Mouse (Mus musculus): ENCODE results near the gene Mrpl48. TPM values are rescaled to one million over a fixed set of nuclear protein-coding genes. Genes with fewer than 3 reads are reported as not detected.
A peak's percentile ranks its signal among the peaks of the same experiment; 100 is the strongest.
"Not testable (repeated sequence)": the region's sequence is repeated elsewhere in the genome, so short reads cannot be mapped to it uniquely, and the experiment has no call there.

Gene Mrpl48
- total RNA-seq, 2 experiments from 2014 or later = 64.2 to 69.7 TPM

GRCm38 (mm10) chr7:100582727-100583236 lies 25.3 kb downstream of the Mrpl48 start:
- DNase-seq = peak; percentile 87 to 89

- no peak for DNase-seq
Observed at GRCm38 (mm10) chr7:100582235-100582634, 25.9 kb downstream of the Mrpl48 start.

GRCm38 (mm10) chr7:100578794-100579193 lies 29.3 kb downstream of the Mrpl48 start:
- peak in 1 of 2 experiments; percentile 10 for DNase-seq

- no peak for DNase-seq
Observed at GRCm38 (mm10) chr7:100572704-100573103, 35.4 kb downstream of the Mrpl48 start.

- no peak for DNase-seq
Observed at GRCm38 (mm10) chr7:100572061-100572460, 36.0 kb downstream of the Mrpl48 start.

- no peak for DNase-seq
Observed at GRCm38 (mm10) chr7:100570930-100571715, 37.0 kb downstream of the Mrpl48 start.

GRCm38 (mm10) chr7:100569907-100570306 lies 38.2 kb downstream of the Mrpl48 start:
- no peak for DNase-seq

- not testable (repeated sequence) for DNase-seq
Observed at GRCm38 (mm10) chr7:100567238-100567637, 40.9 kb downstream of the Mrpl48 start.

- no peak for DNase-seq
Observed at GRCm38 (mm10) chr7:100561861-100562587, 46.1 kb downstream of the Mrpl48 start.

GRCm38 (mm10) chr7:100559331-100559730 lies 48.8 kb downstream of the Mrpl48 start:
- no peak for DNase-seq

- no peak for DNase-seq
Observed at GRCm38 (mm10) chr7:100557241-100557640, 50.9 kb downstream of the Mrpl48 start.

- peak; percentile 74 for DNase-seq
Observed at GRCm38 (mm10) chr7:100555431-100555951, 52.6 kb downstream of the Mrpl48 start.

GRCm38 (mm10) chr7:100554939-100555338 lies 53.2 kb downstream of the Mrpl48 start:
- DNase-seq = no peak

GRCm38 (mm10) chr7:100550338-100551007 lies 57.6 kb downstream of the Mrpl48 start:
- no peak for DNase-seq

GRCm38 (mm10) chr7:100549796-100550195 lies 58.3 kb downstream of the Mrpl48 start:
- DNase-seq = no peak

- DNase-seq = no peak
Observed at GRCm38 (mm10) chr7:100547631-100548030, 60.5 kb downstream of the Mrpl48 start.

- no peak for DNase-seq
Observed at GRCm38 (mm10) chr7:100544437-100544836, 63.7 kb downstream of the Mrpl48 start.

- no peak for DNase-seq
Observed at GRCm38 (mm10) chr7:100539516-100539915, 68.6 kb downstream of the Mrpl48 start.

- DNase-seq = no peak
Observed at GRCm38 (mm10) chr7:100537519-100537902, 70.6 kb downstream of the Mrpl48 start.

GRCm38 (mm10) chr7:100536804-100537518 lies 71.1 kb downstream of the Mrpl48 start, which contains the start of gene Coa4:
Coa4 (plus strand) TSS chr7:100537071.
- DNase-seq = peak; percentile 85 to 87

GRCm38 (mm10) chr7:100535831-100536230 lies 72.3 kb downstream of the Mrpl48 start:
- no peak for DNase-seq

- no peak for DNase-seq
Observed at GRCm38 (mm10) chr7:100534216-100534615, 73.9 kb downstream of the Mrpl48 start.
